Mouse (Mus musculus) limb, embryonic 13.5 days (tissue): ENCODE data around the gene 1810024B03Rik. TPM values are rescaled to one million over a fixed set of nuclear protein-coding genes. Genes with fewer than 3 reads are reported as not detected.

ENCODE experiments used
- polyA plus RNA-seq: library from polyadenylated mRNA; unstranded; fragments of >200 nt; fragmentation: Nextera tagmentation; extraction: Ambion mirVana; gene quantifications from 2 replicates; pipeline ENCODE4 v1.2.1, GENCODE M21; 2015

1810024B03Rik gene
- polyA plus RNA-seq, 1 experiment from 2014 or later: 2.3 TPM

Other genes with a start within 250 kb of the 1810024B03Rik start
- 10.5 and 12.8 TPM in 2 replicates for gene Ap4e1, start 199.6 kb downstream of the 1810024B03Rik start, polyA plus RNA-seq
- 44.3 and 45.6 TPM in 2 replicates for gene Blvra, start 137.6 kb downstream of the 1810024B03Rik start, polyA plus RNA-seq
- gene Ncaph, start 74.3 kb downstream of the 1810024B03Rik start, polyA plus RNA-seq: 81.7 and 83.1 TPM in 2 replicates
- 27.6 and 30.1 TPM in 2 replicates for gene Itpripl1, start 64.8 kb downstream of the 1810024B03Rik start, polyA plus RNA-seq
- gene Snrnp200, start 106 bp upstream of the 1810024B03Rik start, polyA plus RNA-seq: 66.9 and 70.0 TPM in 2 replicates
- gene Ciao1, start 39.5 kb upstream of the 1810024B03Rik start, polyA plus RNA-seq: 65.6 and 67.2 TPM in 2 replicates
- 30.8 and 32.2 TPM in 2 replicates for gene Tmem127, start 39.6 kb upstream of the 1810024B03Rik start, polyA plus RNA-seq
- 63.8 and 64.1 TPM in 2 replicates for gene Stard7, start 61.9 kb upstream of the 1810024B03Rik start, polyA plus RNA-seq
- 4.4 and 4.6 TPM in 2 replicates for gene Dusp2, start 127.9 kb upstream of the 1810024B03Rik start, polyA plus RNA-seq
- gene Astl, start 130.4 kb upstream of the 1810024B03Rik start, polyA plus RNA-seq: 0.06 and 0.14 TPM in 2 replicates
- 0.45 and 0.56 TPM in 2 replicates for gene Adra2b, start 154.9 kb upstream of the 1810024B03Rik start, polyA plus RNA-seq
- 0.14 and 0.32 TPM in 2 replicates for gene Gpat2, start 216.9 kb upstream of the 1810024B03Rik start, polyA plus RNA-seq
- gene Fahd2a, start 236.3 kb upstream of the 1810024B03Rik start, polyA plus RNA-seq: 22.8 and 24.9 TPM in 2 replicates